Mouse (Mus musculus) ES-CJ7 (cell line): ENCODE measurements at regions not wholly inside any gene's neighbourhood (a gene's known extent, or its start where the extent isn't known, plus 50 kb on each side); places are given as distances from the start of the nearest gene placed in this dataset.

Source experiments
- DNase-seq: peaks from one replicate; pipeline ENCODE4 v3.0.0; 2011; ENCODE audit warnings: low read depth, low spot score

GRCm38 (mm10) chr13:37657248-37657647 is 121.0 kb upstream of the Rreb1 start:
- no peak for DNase-seq

GRCm38 (mm10) chr13:37658034-37658433 is 120.2 kb upstream of the Rreb1 start:
- no peak for DNase-seq

- no peak for DNase-seq
Measured at GRCm38 (mm10) chr13:37658519-37658918, 119.7 kb upstream of the Rreb1 start.

- no peak for DNase-seq
Measured at GRCm38 (mm10) chr13:37660083-37660482, 118.1 kb upstream of the Rreb1 start.

GRCm38 (mm10) chr13:37660668-37661067 is 117.5 kb upstream of the Rreb1 start:
- DNase-seq = no peak

GRCm38 (mm10) chr13:37664116-37664515 is 114.1 kb upstream of the Rreb1 start:
- DNase-seq = no peak

GRCm38 (mm10) chr13:37666207-37667003 is 111.8 kb upstream of the Rreb1 start:
- no peak for DNase-seq

GRCm38 (mm10) chr13:37667386-37667785 is 110.8 kb upstream of the Rreb1 start:
- DNase-seq = no peak

GRCm38 (mm10) chr13:37667871-37668270 is 110.3 kb upstream of the Rreb1 start:
- DNase-seq = no peak

GRCm38 (mm10) chr13:37671109-37671508 is 107.1 kb upstream of the Rreb1 start:
- DNase-seq = no peak

GRCm38 (mm10) chr13:37674676-37675350 is 103.4 kb upstream of the Rreb1 start:
- DNase-seq = no peak

GRCm38 (mm10) chr13:37675718-37676117 is 102.5 kb upstream of the Rreb1 start:
- no peak for DNase-seq

- no peak for DNase-seq
Measured at GRCm38 (mm10) chr13:37676912-37677311, 101.3 kb upstream of the Rreb1 start.

- no peak for DNase-seq
Measured at GRCm38 (mm10) chr13:37678251-37678650, 99.9 kb upstream of the Rreb1 start.

- no peak for DNase-seq
Measured at GRCm38 (mm10) chr13:37678772-37679171, 99.4 kb upstream of the Rreb1 start.

- DNase-seq = no peak
Measured at GRCm38 (mm10) chr13:37680837-37681619, 97.2 kb upstream of the Rreb1 start.

GRCm38 (mm10) chr13:37683045-37683679 is 95.0 kb upstream of the Rreb1 start:
- no peak for DNase-seq

- no peak for DNase-seq
Measured at GRCm38 (mm10) chr13:37685617-37686016, 92.6 kb upstream of the Rreb1 start.

- DNase-seq = no peak
Measured at GRCm38 (mm10) chr13:37686109-37686508, 92.1 kb upstream of the Rreb1 start.

- DNase-seq = no peak
Measured at GRCm38 (mm10) chr13:37689127-37689777, 88.9 kb upstream of the Rreb1 start.

GRCm38 (mm10) chr13:37691855-37692445 is 86.2 kb upstream of the Rreb1 start:
- no peak for DNase-seq
